7 mouse cellular contexts compared by ENCODE assay signal in genomic region chr19:34550534-34551223, GRCm38 (mm10). TPM values are rescaled to one million over a fixed set of nuclear protein-coding genes. Genes with fewer than 3 reads are reported as not detected.
DNase-seq lines count a peak whose midpoint lies in the region; ATAC-seq lines count a peak whose summit lies in the region.

Gene Ifit2, plus strand, starts transcription at chr19:34550694.

- peak; percentile 91 for ATAC-seq in inflammation-experienced regulatory T-cells, adult 6 months
- peak; percentile 99 for ATAC-seq in megakaryocyte-erythroid progenitor cell, adult 5-6 weeks (replicated peaks; ENCODE audit: low FRiP score, low TSS enrichment, poor library complexity, severe bottlenecking)

- peak; percentile 32 to 46 for DNase-seq in adrenal gland, adult 18-20 months (ENCODE audit: low spot score in 2 of 2)
- DNase-seq in embryo, embryonic 10 days (ENCODE audit: low spot score) = peak; percentile 81
- DNase-seq in gastrocnemius, postnatal 10 days = peak; percentile 57
- DNase-seq in left cerebral cortex, postnatal 14 days (ENCODE audit: low spot score in 2 of 2) = peak; percentile 75 to 80
- DNase-seq in right cerebral cortex, postnatal 14 days = peak; percentile 69

- intact Hi-C loops in left cerebral cortex, postnatal 14 days (cut with DNase I) = loop anchor here (2.0 to 5.0 kb wide), 3 partner anchors 86 to 308 kb away; no protein-coding TSS in a partner anchor

RNA-seq across cellular contexts. Expression of gene Ifit2, which starts in this region (rescaled TPM):
- total RNA-seq in adrenal gland, adult 18-20 months (2021) = 1 to 10 TPM; 2.8 to 4.3 TPM
- 1 to 10 TPM; 3.1 to 3.3 TPM for total RNA-seq in gastrocnemius, postnatal 10 days (2021)
- 10 to 100 TPM; 21.6 to 26.7 (median 26.3) TPM for polyA plus RNA-seq in inflammation-experienced regulatory T-cells, adult 6 months (2017; shearing (Covaris generic))
- total RNA-seq in left cerebral cortex, postnatal 14 days (2021) = 1 to 10 TPM; 7.7 TPM
- total RNA-seq in megakaryocyte-erythroid progenitor cell, adult 5-6 weeks (2014; fragmentation: Nextera tagmentation) = 7.1 and 7.6 TPM in 2 replicates
- total RNA-seq in megakaryocyte-erythroid progenitor cell, adult 5-6 weeks (2017) = 13.4 and 15.4 TPM in 2 replicates

Comparison
In these comparisons a context has a peak if more than half of its experiments do, and no peak if none do; other contexts are left out.
1. Peak in every context shown above with its lines: DNase-seq and ATAC-seq.